ENCODE assay signal across 9 mouse cellular contexts in genomic region chr3:84335421-84336073, GRCm38 (mm10). TPM values are rescaled to one million over a fixed set of nuclear protein-coding genes. Genes with fewer than 3 reads are reported as not detected.
DNase-seq lines count a peak whose midpoint lies in the region; ATAC-seq and TF ChIP-seq lines count a peak whose summit lies in the region.
"Had no signal": no experiment of that assay in that cellular context is flagged by ENCODE, and none has a peak within 500 bp of the region (broad histone marks: within the 10 kb centered on the region; RNA-seq: fewer than 3 reads in every experiment).

No protein-coding gene starts in this region.

- peaks cover 15% of the 10 kb centered on the region for H3K27me3 ChIP-seq in heart, embryonic 15.5 days
- H3K27me3 ChIP-seq in stomach, embryonic 16.5 days (ENCODE audit: control insufficient read depth, insufficient read depth, low read length): no peaks in the 10 kb centered on the region
- H3K27me3 ChIP-seq in stomach, postnatal 0 days (ENCODE audit: control insufficient read depth, insufficient read depth, low read length): no peaks in the 10 kb centered on the region
- H3K27me3 ChIP-seq in hindbrain, embryonic 16.5 days (replicated peaks; ENCODE audit: control insufficient read depth, insufficient read depth, low read length): no peaks in the 10 kb centered on the region
- H3K27me3 ChIP-seq in neural tube, embryonic 15.5 days (replicated peaks): peaks cover 4% of the 10 kb centered on the region; the same call in 1 of the 2 replicates

- H3K9me3 ChIP-seq in heart, embryonic 15.5 days (replicated peaks): no peaks in the 10 kb centered on the region
- H3K9me3 ChIP-seq in stomach, embryonic 16.5 days (replicated peaks; ENCODE audit: control insufficient read depth, low read length): no peaks in the 10 kb centered on the region
- H3K9me3 ChIP-seq in stomach, postnatal 0 days (ENCODE audit: control insufficient read depth, low read length): no peaks in the 10 kb centered on the region
- no peaks in the 10 kb centered on the region for H3K9me3 ChIP-seq in hindbrain, embryonic 16.5 days (ENCODE audit: control insufficient read depth, low read length)
- H3K9me3 ChIP-seq in neural tube, embryonic 15.5 days (replicated peaks): no peaks in the 10 kb centered on the region

- no peak for ATAC-seq in heart, embryonic 15.5 days (replicated peaks; ENCODE audit: insufficient number of reproducible peaks, insufficient read depth, low FRiP score, low read depth)
- ATAC-seq in stomach, embryonic 16.5 days (ENCODE audit: insufficient read depth, low FRiP score): 0 out of 2 replicates have a peak, but pooled peaks have one; percentile 25
- ATAC-seq in stomach, postnatal 0 days (ENCODE audit: low FRiP score, low TSS enrichment): no peak
- no peak for ATAC-seq in hindbrain, embryonic 16.5 days
- no peak for ATAC-seq in neural tube, embryonic 15.5 days (ENCODE audit: low FRiP score)

- no peak for TF ChIP-seq CTCF in stomach, postnatal 0 days (IDR thresholded peaks at IDR 0.05; ENCODE audit: low read depth)

- H3K4me2 ChIP-seq in heart, embryonic 15.5 days: peak overlapping the region; percentile 59; the same call in 1 of the 2 replicates
- H3K4me2 ChIP-seq in stomach, embryonic 16.5 days (ENCODE audit: low read depth, low read length): no peak overlapping the region
- no peak overlapping the region for H3K4me2 ChIP-seq in stomach, postnatal 0 days (replicated peaks; ENCODE audit: low read depth)
- H3K4me2 ChIP-seq in hindbrain, embryonic 16.5 days (ENCODE audit: low read length): peak overlapping the region; percentile 45
- peak overlapping the region; percentile 50; the same call in 1 of the 2 replicates for H3K4me2 ChIP-seq in neural tube, embryonic 15.5 days

- 49% methylated on average over 8 of the region's 8 CpGs for WGBS in heart, embryonic 15.5 days
- WGBS in stomach, embryonic 16.5 days: 41% methylated on average over 8 of the region's 8 CpGs
- WGBS in stomach, postnatal 0 days: 50% methylated on average over 8 of the region's 8 CpGs
- 38% methylated on average over 8 of the region's 8 CpGs for WGBS in hindbrain, embryonic 16.5 days
- 30% methylated on average over 8 of the region's 8 CpGs for WGBS in neural tube, embryonic 15.5 days

- H3K4me1 ChIP-seq in heart, embryonic 15.5 days (replicated peaks): peaks cover 13% of the 10 kb centered on the region
- peaks cover 16% of the 10 kb centered on the region for H3K4me1 ChIP-seq in stomach, embryonic 16.5 days (ENCODE audit: control insufficient read depth, insufficient read depth, low read length)
- 0 out of 2 replicates have a peak, but pooled peaks cover 5% of the 10 kb centered on the region for H3K4me1 ChIP-seq in stomach, postnatal 0 days (replicated peaks; ENCODE audit: control insufficient read depth, insufficient read depth)
- no peaks in the 10 kb centered on the region for H3K4me1 ChIP-seq in hindbrain, embryonic 16.5 days (ENCODE audit: control insufficient read depth, insufficient read depth, low read depth, low read length)
- H3K4me1 ChIP-seq in neural tube, embryonic 15.5 days: peaks cover 12% of the 10 kb centered on the region

- intact Hi-C loops in left cerebral cortex, postnatal 36 days (cut with DNase I): no loop called here

- no peak for TF ChIP-seq EP300 in stomach, postnatal 0 days (optimal IDR thresholded peaks at IDR 0.05)

- no peaks in the 10 kb centered on the region for H3K36me3 ChIP-seq in heart, embryonic 15.5 days
- H3K36me3 ChIP-seq in stomach, embryonic 16.5 days (ENCODE audit: control insufficient read depth, insufficient read depth, low read length): no peaks in the 10 kb centered on the region
- no peaks in the 10 kb centered on the region for H3K36me3 ChIP-seq in stomach, postnatal 0 days (ENCODE audit: control insufficient read depth, insufficient read depth, low read length)
- no peaks in the 10 kb centered on the region for H3K36me3 ChIP-seq in hindbrain, embryonic 16.5 days (ENCODE audit: control insufficient read depth, insufficient read depth, low read length)
- no peaks in the 10 kb centered on the region for H3K36me3 ChIP-seq in neural tube, embryonic 15.5 days

- H3K27ac ChIP-seq in heart, embryonic 15.5 days: no peak overlapping the region
- peak overlapping the region; percentile 34; the same call in 1 of the 2 replicates for H3K27ac ChIP-seq in stomach, embryonic 16.5 days (ENCODE audit: low read length)
- no peak overlapping the region; the same call in 1 of the 2 replicates for H3K27ac ChIP-seq in stomach, postnatal 0 days (replicated peaks)
- H3K27ac ChIP-seq in hindbrain, embryonic 16.5 days (ENCODE audit: low read depth, low read length): no peak overlapping the region
- no peak overlapping the region for H3K27ac ChIP-seq in neural tube, embryonic 15.5 days (replicated peaks)

- H3K9ac ChIP-seq in heart, embryonic 15.5 days: no peak overlapping the region
- H3K9ac ChIP-seq in stomach, embryonic 16.5 days (ENCODE audit: low read length): no peak overlapping the region
- H3K9ac ChIP-seq in stomach, postnatal 0 days (ENCODE audit: low read length): no peak overlapping the region
- no peak overlapping the region for H3K9ac ChIP-seq in hindbrain, embryonic 16.5 days (ENCODE audit: low read depth, low read length)
- no peak overlapping the region for H3K9ac ChIP-seq in neural tube, embryonic 15.5 days (replicated peaks)

- no peak overlapping the region for H3K4me3 ChIP-seq in heart, embryonic 15.5 days
- no peak overlapping the region for H3K4me3 ChIP-seq in stomach, embryonic 16.5 days (replicated peaks; ENCODE audit: low read length)
- no peak overlapping the region for H3K4me3 ChIP-seq in stomach, postnatal 0 days (ENCODE audit: low read depth, low read length)
- H3K4me3 ChIP-seq in hindbrain, embryonic 16.5 days (ENCODE audit: low read length): no peak overlapping the region
- H3K4me3 ChIP-seq in neural tube, embryonic 15.5 days (replicated peaks): no peak overlapping the region

- no peak for DNase-seq in heart, postnatal 4 days
- DNase-seq in stomach, postnatal 0 days (ENCODE audit: low spot score): no peak
- no peak for DNase-seq in left cerebral cortex, adult 9 months (ENCODE audit: low spot score in 2 of 2)
- DNase-seq in left cerebral cortex, postnatal 36 days (ENCODE audit: low spot score in 2 of 2): no peak
- DNase-seq: cerebellum, adult 9-10 months had no signal

RNA-seq across cellular contexts. Expression of gene Trim2, which starts 28.9 kb away (rescaled TPM):
- polyA plus RNA-seq in heart, embryonic 15.5 days (2015; fragmentation: Nextera tagmentation; extraction: Ambion mirVana): 7.9 and 11.9 TPM in 2 replicates
- 10 to 100 TPM in 1 of 2 experiments, 1 to 10 TPM in 1; 8.9 to 10.1 TPM for total RNA-seq in heart, postnatal 4 days (2021)
- polyA plus RNA-seq in stomach, embryonic 16.5 days (2015; fragmentation: Nextera tagmentation; extraction: Ambion mirVana): 33.4 and 39.9 TPM in 2 replicates
- polyA plus RNA-seq in stomach, postnatal 0 days (2015; fragmentation: Nextera tagmentation; extraction: Ambion mirVana): 30.0 and 30.7 TPM in 2 replicates
- 151 and 154 TPM in 2 replicates for polyA plus RNA-seq in hindbrain, embryonic 16.5 days (2015; fragmentation: Nextera tagmentation; extraction: Ambion mirVana)
- 108 and 137 TPM in 2 replicates for polyA plus RNA-seq in neural tube, embryonic 15.5 days (2015; fragmentation: Nextera tagmentation; extraction: Ambion mirVana)
- total RNA-seq in left cerebral cortex, postnatal 36 days (2021): 100 to 1,000 TPM; 246 to 252 TPM

Comparison
In these comparisons a context has a peak if more than half of its experiments do, and no peak if none do; other contexts are left out.
1. H3K4me2 ChIP-seq: peak in heart, embryonic 15.5 days (single experiment), hindbrain, embryonic 16.5 days (single experiment) and neural tube, embryonic 15.5 days (single experiment); none in stomach, embryonic 16.5 days (single experiment) and stomach, postnatal 0 days (single experiment).